Mouse (Mus musculus) erythroid progenitor cell, adult 5-6 weeks (primary cell): Measurements from ENCODE around the gene Wdr13. TPM values are rescaled to one million over a fixed set of nuclear protein-coding genes. Genes with fewer than 3 reads are reported as not detected.

Source experiments
- total RNA-seq, 2 experiments: library from RNA; stranded (forward) in 1 of 2; stranded (reverse) in 1 of 2; fragments of 150-400 nt in 1 of 2; fragments of 186-747, 209-891 nt in 1 of 2; gene quantifications; 2 replicates each; pipeline versions ENCODE4 v1.2.3 to v1.2.4; 2015 to 2017; ENCODE audit warnings: low replicate concordance in 2 of 2

The Wdr13 gene
- total RNA-seq, 2 experiments from 2014 or later: 10.0 to 23.5 TPM

Other genes with a start within 250 kb of the Wdr13 start
- gene Slc35a2, start 248.9 kb downstream of the Wdr13 start, total RNA-seq (2015; ENCODE audit: low replicate concordance): 5.0 TPM in 1 of 2 replicates, not detected in the other
- gene Slc35a2, start 248.9 kb downstream of the Wdr13 start, total RNA-seq (2017; ENCODE audit: low replicate concordance): 1.4 and 9.8 TPM in 2 replicates
- gene Pqbp1, start 233.6 kb downstream of the Wdr13 start, total RNA-seq (2015; ENCODE audit: low replicate concordance): 23.1 and 24.9 TPM in 2 replicates
- gene Pqbp1, start 233.6 kb downstream of the Wdr13 start, total RNA-seq (2017; ENCODE audit: low replicate concordance): 33.5 and 85.4 TPM in 2 replicates
- gene Timm17b, start 233.5 kb downstream of the Wdr13 start, total RNA-seq (2015; ENCODE audit: low replicate concordance): 53.2 and 63.4 TPM in 2 replicates
- 10.7 and 20.7 TPM in 2 replicates for gene Timm17b, start 233.5 kb downstream of the Wdr13 start, total RNA-seq (2017; ENCODE audit: low replicate concordance)
- gene Gm10491, start 225.1 kb downstream of the Wdr13 start, total RNA-seq (2015; ENCODE audit: low replicate concordance): not detected in 2 replicates
- gene Gm10491, start 225.1 kb downstream of the Wdr13 start, total RNA-seq (2017; ENCODE audit: low replicate concordance): not detected in 2 replicates
- not detected in 2 replicates for gene Gm10490, start 223.3 kb downstream of the Wdr13 start, total RNA-seq (2015; ENCODE audit: low replicate concordance)
- not detected in 2 replicates for gene Gm10490, start 223.3 kb downstream of the Wdr13 start, total RNA-seq (2017; ENCODE audit: low replicate concordance)
- not detected in 2 replicates for gene Pcsk1n, start 213.1 kb downstream of the Wdr13 start, total RNA-seq (2015; ENCODE audit: low replicate concordance)
- gene Pcsk1n, start 213.1 kb downstream of the Wdr13 start, total RNA-seq (2017; ENCODE audit: low replicate concordance): not detected in 2 replicates
- gene Eras, start 204.3 kb downstream of the Wdr13 start, total RNA-seq (2015; ENCODE audit: low replicate concordance): not detected in 2 replicates
- gene Eras, start 204.3 kb downstream of the Wdr13 start, total RNA-seq (2017; ENCODE audit: low replicate concordance): not detected in 2 replicates
- 7.2 and 15.9 TPM in 2 replicates for gene Hdac6, start 185.0 kb downstream of the Wdr13 start, total RNA-seq (2015; ENCODE audit: low replicate concordance)
- gene Hdac6, start 185.0 kb downstream of the Wdr13 start, total RNA-seq (2017; ENCODE audit: low replicate concordance): 13.0 and 21.8 TPM in 2 replicates
- gene Gata1, start 154.8 kb downstream of the Wdr13 start, total RNA-seq (2015; ENCODE audit: low replicate concordance): 205 and 250 TPM in 2 replicates
- 129 and 147 TPM in 2 replicates for gene Gata1, start 154.8 kb downstream of the Wdr13 start, total RNA-seq (2017; ENCODE audit: low replicate concordance)
- gene Glod5, start 114.4 kb downstream of the Wdr13 start, total RNA-seq (2015; ENCODE audit: low replicate concordance): not detected in 2 replicates
- gene Glod5, start 114.4 kb downstream of the Wdr13 start, total RNA-seq (2017; ENCODE audit: low replicate concordance): not detected in 2 replicates
- gene Suv39h1, start 58.1 kb downstream of the Wdr13 start, total RNA-seq (2015; ENCODE audit: low replicate concordance): 29.6 and 56.6 TPM in 2 replicates
- 53.9 and 67.8 TPM in 2 replicates for gene Suv39h1, start 58.1 kb downstream of the Wdr13 start, total RNA-seq (2017; ENCODE audit: low replicate concordance)
- gene Was, start 42.4 kb downstream of the Wdr13 start, total RNA-seq (2015; ENCODE audit: low replicate concordance): 14.8 and 22.2 TPM in 2 replicates
- 11.6 and 12.4 TPM in 2 replicates for gene Was, start 42.4 kb downstream of the Wdr13 start, total RNA-seq (2017; ENCODE audit: low replicate concordance)
- gene Rbm3, start 13.0 kb upstream of the Wdr13 start, total RNA-seq (2015; ENCODE audit: low replicate concordance): 611 and 758 TPM in 2 replicates
- gene Rbm3, start 13.0 kb upstream of the Wdr13 start, total RNA-seq (2017; ENCODE audit: low replicate concordance): 564 and 613 TPM in 2 replicates
- gene Tbc1d25, start 43.3 kb upstream of the Wdr13 start, total RNA-seq (2015; ENCODE audit: low replicate concordance): 4.6 and 13.3 TPM in 2 replicates
- gene Tbc1d25, start 43.3 kb upstream of the Wdr13 start, total RNA-seq (2017; ENCODE audit: low replicate concordance): 1.5 and 4.7 TPM in 2 replicates
- 20.5 and 37.3 TPM in 2 replicates for gene Ebp, start 60.6 kb upstream of the Wdr13 start, total RNA-seq (2015; ENCODE audit: low replicate concordance)
- 14.2 and 26.6 TPM in 2 replicates for gene Ebp, start 60.6 kb upstream of the Wdr13 start, total RNA-seq (2017; ENCODE audit: low replicate concordance)
- not detected in 2 replicates for gene Porcn, start 73.6 kb upstream of the Wdr13 start, total RNA-seq (2015; ENCODE audit: low replicate concordance)
- not detected in 2 replicates for gene Porcn, start 73.6 kb upstream of the Wdr13 start, total RNA-seq (2017; ENCODE audit: low replicate concordance)
- 26.8 and 42.9 TPM in 2 replicates for gene Ftsj1, start 119.5 kb upstream of the Wdr13 start, total RNA-seq (2015; ENCODE audit: low replicate concordance)
- 23.7 and 25.0 TPM in 2 replicates for gene Ftsj1, start 119.5 kb upstream of the Wdr13 start, total RNA-seq (2017; ENCODE audit: low replicate concordance)
- 291 and 297 TPM in 2 replicates for gene Slc38a5, start 138.2 kb upstream of the Wdr13 start, total RNA-seq (2015; ENCODE audit: low replicate concordance)
- gene Slc38a5, start 138.2 kb upstream of the Wdr13 start, total RNA-seq (2017; ENCODE audit: low replicate concordance): 150 and 166 TPM in 2 replicates
- gene Ssxb10, start 194.5 kb upstream of the Wdr13 start, total RNA-seq (2015; ENCODE audit: low replicate concordance): not detected in 2 replicates
- not detected in 2 replicates for gene Ssxb10, start 194.5 kb upstream of the Wdr13 start, total RNA-seq (2017; ENCODE audit: low replicate concordance)
- not detected in 2 replicates for gene Ssxb9, start 234.1 kb upstream of the Wdr13 start, total RNA-seq (2015; ENCODE audit: low replicate concordance)
- gene Ssxb9, start 234.1 kb upstream of the Wdr13 start, total RNA-seq (2017; ENCODE audit: low replicate concordance): not detected in 2 replicates